Mouse (Mus musculus) liver, adult 2 months (tissue): ENCODE data around the gene Gfod1. TPM values are rescaled to one million over a fixed set of nuclear protein-coding genes. Genes with fewer than 3 reads are reported as not detected.
A peak's percentile ranks its signal among the peaks of the same experiment; 100 is the strongest.

ENCODE experiments used
- DNase-seq: peaks from one replicate; pipeline ENCODE4 v3.0.0-alpha.2; 2011; ENCODE audit warnings: low read depth, low spot score; ENCODE audit errors: extremely low read depth
- H3K27ac ChIP-seq: fragments of 200-500 bp; replicated peaks from 2 replicates; pipeline ENCODE4 v1.5.1; 2012; ENCODE audit warnings: low read depth, mild to moderate bottlenecking, control low read depth, inconsistent platforms, low read length; ENCODE audit not compliant: insufficient read depth
- H3K27me3 ChIP-seq: fragments of 200-500 bp; 2 replicates; pipeline ENCODE4 v1.6.1; 2012; ENCODE audit warnings: mild to moderate bottlenecking, moderate library complexity, low read length, inconsistent platforms; ENCODE audit not compliant: control insufficient read depth, insufficient read depth
- H3K36me3 ChIP-seq: fragments of 200-500 bp; 2 replicates; pipeline ENCODE4 v1.6.1; 2012; ENCODE audit warnings: low read length, inconsistent platforms; ENCODE audit not compliant: control insufficient read depth, insufficient read depth
- H3K4me1 ChIP-seq: fragments of 200-500 bp; 2 replicates; pipeline ENCODE4 v1.6.1; 2011; ENCODE audit warnings: low read length; ENCODE audit not compliant: control insufficient read depth, insufficient read depth
- H3K4me3 ChIP-seq: fragments of 200-500 bp; 2 replicates; pipeline ENCODE4 v1.5.1; 2011; ENCODE audit warnings: low read depth, mild to moderate bottlenecking, control low read depth, low read length, moderate library complexity; ENCODE audit not compliant: insufficient read depth
- H3K79me2 ChIP-seq: fragments of 200-500 bp; 2 replicates; pipeline ENCODE4 v1.6.1; 2012; ENCODE audit warnings: inconsistent platforms, mild to moderate bottlenecking, low read length, moderate library complexity; ENCODE audit not compliant: control insufficient read depth, insufficient read depth
- H3K9ac ChIP-seq: fragments of 200-500 bp; 2 replicates; pipeline ENCODE4 v1.6.1; 2012; ENCODE audit warnings: low read depth, mild to moderate bottlenecking, control low read depth, inconsistent platforms, low read length
- CTCF ChIP-seq: fragments of 200-500 bp; IDR thresholded peaks from 2 replicates; pipeline ENCODE4 v1.5.1; 2011; ENCODE audit warnings: low read depth, low read length, control low read depth
- POLR2A ChIP-seq: fragments of 200-500 bp; IDR thresholded peaks from 2 replicates; pipeline ENCODE4 v1.6.1; 2011; ENCODE audit warnings: low read length, control low read depth; ENCODE audit not compliant: insufficient read depth; ENCODE audit errors: extremely low read depth
- WGBS: fragments of 180-500 bp; shearing (Covaris S2); methylation state at CpG from one replicate; pipeline ENCODE4 v1.1.7; 2018; 5-methylcytosine and 5-hydroxymethylcytosine counted together
- polyA plus RNA-seq: library from polyadenylated mRNA; depleted of rRNA; stranded (reverse); fragments of >200 nt; gene quantifications from 2 replicates; pipeline ENCODE4 v1.2.3, GENCODE M21; 2012
- total RNA-seq: library from RNA; depleted of rRNA; stranded (reverse); fragments of >200 nt; gene quantifications from 2 replicates; pipeline ENCODE4 v1.2.3, GENCODE M21; 2014

Gfod1 gene
- total and polyA plus RNA-seq, 2 experiments = 0.61 to 1.0 TPM

DNA sequence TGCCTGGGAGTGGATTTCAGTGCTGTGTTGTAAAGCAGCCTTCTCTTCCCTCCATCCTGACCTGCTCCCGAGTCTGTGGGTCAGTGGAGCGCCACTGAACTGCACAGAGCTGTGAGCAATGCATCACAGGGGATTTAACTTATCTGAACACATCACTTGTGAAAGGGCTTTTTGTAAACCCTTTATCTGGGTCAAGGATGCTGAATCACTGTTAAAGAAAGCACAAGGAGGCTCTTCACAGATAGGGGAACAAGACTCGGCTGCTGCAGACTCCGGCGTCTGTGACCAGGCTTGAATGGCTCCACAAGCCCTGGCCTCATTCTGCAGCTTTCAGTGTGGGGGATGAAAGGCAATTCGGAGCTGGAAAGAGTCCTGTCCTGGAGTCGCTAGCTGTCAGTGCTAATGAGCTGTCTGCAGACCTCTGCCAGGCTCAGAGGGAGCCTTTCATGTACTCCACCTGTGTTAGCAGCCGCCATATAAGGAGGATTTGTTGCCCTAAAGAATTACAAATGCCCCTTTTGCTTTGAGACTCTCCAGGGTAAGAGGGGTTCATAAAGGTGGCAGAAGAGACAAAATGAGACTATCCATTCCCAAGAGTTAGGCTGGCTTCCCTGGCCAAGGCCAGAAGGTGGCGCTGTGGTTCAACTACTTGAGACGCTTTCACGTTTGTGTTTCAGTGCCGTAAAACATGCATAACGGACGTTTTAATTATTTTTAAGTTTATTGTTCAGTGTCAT is 121.3 kb downstream of the Gfod1 start:
- Histone ChIP-seq H3K27me3 (no peaks in the 10 kb centered on the region), H3K27ac (no peak overlapping the region), H3K79me2 (no peaks in the 10 kb centered on the region), H3K4me1 (0 out of 2 replicates have a peak, but pooled peaks cover 2% of the 10 kb centered on the region), H3K9ac (no peak overlapping the region), H3K4me3 (no peak overlapping the region), H3K36me3 (no peaks in the 10 kb centered on the region)
- TF ChIP-seq CTCF (peak; percentile 88), POLR2A (no peak)
- peak; percentile 56 for DNase-seq
- WGBS = 28% methylated on average over 14 of the region's 14 CpGs

GRCm38 (mm10) chr13:43181104-43181503 is 122.9 kb downstream of the Gfod1 start:
- Histone ChIP-seq H3K4me1 (0 out of 2 replicates have a peak, but pooled peaks cover 2% of the 10 kb centered on the region), H3K27me3 (no peaks in the 10 kb centered on the region), H3K9ac (no peak overlapping the region), H3K79me2 (no peaks in the 10 kb centered on the region), H3K4me3 (no peak overlapping the region), H3K27ac (no peak overlapping the region), H3K36me3 (no peaks in the 10 kb centered on the region)
- DNase-seq = no peak
- 63% methylated on average over 7 of the region's 7 CpGs for WGBS
- TF ChIP-seq POLR2A (no peak), CTCF (no peak)

- no peak for DNase-seq
- Histone ChIP-seq H3K4me1 (peaks cover 2% of the 10 kb centered on the region), H3K79me2 (no peaks in the 10 kb centered on the region), H3K36me3 (no peaks in the 10 kb centered on the region), H3K27ac (no peak overlapping the region), H3K27me3 (no peaks in the 10 kb centered on the region), H3K9ac (no peak overlapping the region), H3K4me3 (no peak overlapping the region)
- TF ChIP-seq POLR2A (no peak), CTCF (no peak)
- WGBS = 86% methylated on average over 7 of the region's 7 CpGs
Measured at GRCm38 (mm10) chr13:43177317-43177716, 126.7 kb downstream of the Gfod1 start.

- no peaks in the 10 kb centered on the region for H3K27me3 ChIP-seq
- no peak overlapping the region for H3K9ac ChIP-seq
- H3K4me3 ChIP-seq = no peak overlapping the region
- no peak for DNase-seq
- no peak overlapping the region for H3K27ac ChIP-seq
- H3K4me1 ChIP-seq = peaks cover 6% of the 10 kb centered on the region
- H3K79me2 ChIP-seq = no peaks in the 10 kb centered on the region
- TF ChIP-seq CTCF (no peak), POLR2A (no peak)
- H3K36me3 ChIP-seq = no peaks in the 10 kb centered on the region
- WGBS = 93% methylated on average over 3 of the region's 3 CpGs
Measured at GRCm38 (mm10) chr13:43176676-43177075, 127.3 kb downstream of the Gfod1 start.

DNA sequence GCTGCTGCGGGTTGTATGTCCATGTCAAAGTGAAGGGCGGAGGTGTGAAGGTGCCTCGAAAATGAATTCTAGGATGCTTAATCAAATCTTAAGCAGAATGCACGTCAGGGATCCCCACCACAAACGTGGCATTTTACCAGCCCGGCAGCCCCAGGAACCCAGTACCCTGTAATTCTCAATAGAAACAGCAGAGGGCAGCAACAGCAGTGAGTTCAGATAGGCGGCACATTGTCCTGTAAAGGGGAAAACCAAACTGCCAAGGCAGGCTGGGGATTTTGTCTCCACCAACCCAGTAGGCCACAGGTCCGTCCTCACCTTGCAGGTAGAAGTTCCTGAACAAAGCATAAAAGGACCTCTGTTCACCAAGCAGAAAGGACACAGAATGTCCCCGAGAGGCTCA is 130.7 kb downstream of the Gfod1 start:
- Histone ChIP-seq H3K4me3 (no peak overlapping the region), H3K36me3 (no peaks in the 10 kb centered on the region), H3K4me1 (peaks cover 6% of the 10 kb centered on the region), H3K27me3 (no peaks in the 10 kb centered on the region), H3K27ac (no peak overlapping the region), H3K9ac (no peak overlapping the region), H3K79me2 (no peaks in the 10 kb centered on the region)
- TF ChIP-seq POLR2A (no peak), CTCF (peak; percentile 71)
- DNase-seq = peak; percentile 36
- WGBS = 20% methylated on average over 9 of the region's 9 CpGs
